Mouse (Mus musculus) CH12.LX (cell line): Measurements from ENCODE around the gene Chrm4. TPM values are rescaled to one million over a fixed set of nuclear protein-coding genes. Genes with fewer than 3 reads are reported as not detected.

Source experiments
- DNase-seq: peaks from one replicate; pipeline ENCODE4 v3.0.0-alpha.2; 2013; ENCODE audit errors: extremely low read depth
- H3K27ac ChIP-seq: 2 replicates; pipeline ENCODE4 v1.5.1; 2012; ENCODE audit warnings: low read depth, mild to moderate bottlenecking, control low read depth, moderate library complexity; ENCODE audit not compliant: insufficient read depth
- H3K27me3 ChIP-seq: replicated peaks from 2 replicates; pipeline ENCODE3; 2012; ENCODE audit warnings: inconsistent platforms
- H3K36me3 ChIP-seq, 2 experiments: replicated peaks in 1 of 2; 2 replicates each; pipeline versions ENCODE3 to v1.6.1; 2012; ENCODE audit warnings: inconsistent platforms in 1 of 2, low read length in 1 of 2, mild to moderate bottlenecking in 1 of 2, mixed read lengths in 1 of 2, moderate library complexity in 1 of 2; ENCODE audit not compliant: control insufficient read depth in 1 of 2, insufficient read depth in 1 of 2
- H3K4me1 ChIP-seq, 2 experiments: 2 replicates each; pipeline ENCODE4 v1.6.1; 2012; ENCODE audit warnings: inconsistent platforms in 1 of 2, moderate library complexity in 1 of 2; ENCODE audit not compliant: insufficient read depth in 2 of 2, control insufficient read depth in 1 of 2
- H3K4me2 ChIP-seq: 2 replicates; pipeline ENCODE4 v1.6.1; 2012; ENCODE audit warnings: low read depth, mild to moderate bottlenecking, control low read depth; ENCODE audit not compliant: poor library complexity, insufficient read depth, severe bottlenecking
- H3K4me3 ChIP-seq, 3 experiments: fragments of 150-350 bp in 1 of 3; sonication (generic) in 1 of 3; replicated peaks in 1 of 3; 2 replicates each; pipeline versions ENCODE3 to v1.5.1; 2011 to 2012; ENCODE audit warnings: low read depth in 2 of 3, low read length in 2 of 3, mild to moderate bottlenecking in 2 of 3, moderate library complexity in 2 of 3, control low read depth in 1 of 3, improper control_type of control experiment in 1 of 3, inconsistent platforms in 1 of 3, mixed read lengths in 1 of 3; ENCODE audit not compliant: poor library complexity in 1 of 3
- H3K79me2 ChIP-seq: replicated peaks from 2 replicates; pipeline ENCODE4 v1.6.1; 2012; ENCODE audit warnings: mild to moderate bottlenecking, moderate library complexity; ENCODE audit not compliant: control insufficient read depth, poor library complexity, insufficient read depth, severe bottlenecking; ENCODE audit errors: extremely low read depth
- H3K9ac ChIP-seq: 2 replicates; pipeline ENCODE4 v1.6.1; 2012; ENCODE audit warnings: low read depth, mild to moderate bottlenecking, control low read depth, moderate library complexity; ENCODE audit not compliant: insufficient read depth
- H3K9me3 ChIP-seq: replicated peaks from 2 replicates; pipeline ENCODE3; 2012; ENCODE audit warnings: low read length, inconsistent platforms, mixed read lengths
- E2F4 ChIP-seq: IDR thresholded peaks from 2 replicates; pipeline ENCODE4 v1.6.1; 2011; ENCODE audit warnings: low read depth, low read length, improper control_type of control experiment; ENCODE audit not compliant: insufficient replicate concordance
- GABPA ChIP-seq: IDR thresholded peaks from 2 replicates; pipeline ENCODE4 v1.6.1; 2012; ENCODE audit warnings: low read depth, low read length, improper control_type of control experiment, inconsistent platforms; ENCODE audit not compliant: insufficient replicate concordance
- HCFC1 ChIP-seq: IDR thresholded peaks from 2 replicates; pipeline ENCODE4 v1.6.1; 2012; ENCODE audit warnings: low read depth, mild to moderate bottlenecking, inconsistent platforms, low read length, improper control_type of control experiment
- JUN ChIP-seq: IDR thresholded peaks from 2 replicates; pipeline ENCODE4 v1.6.1; 2011; ENCODE audit warnings: low read depth, mild to moderate bottlenecking, low read length, improper control_type of control experiment, moderate library complexity; ENCODE audit not compliant: insufficient read depth
- KAT2A ChIP-seq: IDR thresholded peaks from 2 replicates; pipeline ENCODE4 v1.6.1; 2012; ENCODE audit warnings: low read length, improper control_type of control experiment, inconsistent platforms; ENCODE audit not compliant: insufficient replicate concordance
- MEF2A ChIP-seq: IDR thresholded peaks from 2 replicates; pipeline ENCODE4 v1.6.1; 2014; ENCODE audit warnings: low read depth, mild to moderate bottlenecking, inconsistent platforms, low read length, improper control_type of control experiment, borderline replicate concordance
- MXI1 ChIP-seq: IDR thresholded peaks from 2 replicates; pipeline ENCODE4 v1.6.1; 2011; ENCODE audit warnings: mild to moderate bottlenecking, low read depth, low read length, improper control_type of control experiment
- SIN3A ChIP-seq: IDR thresholded peaks from 2 replicates; pipeline ENCODE4 v1.6.1; 2012; ENCODE audit warnings: low read length, improper control_type of control experiment, inconsistent platforms
- TBP ChIP-seq: conservative IDR thresholded peaks from 2 replicates; pipeline ENCODE4 v1.6.1; 2011; ENCODE audit warnings: low read depth, low read length, improper control_type of control experiment
- UBTF ChIP-seq: IDR thresholded peaks from 2 replicates; pipeline ENCODE4 v1.6.1; 2012; ENCODE audit warnings: low read depth, mild to moderate bottlenecking, inconsistent platforms, low read length, improper control_type of control experiment, moderate library complexity
- USF2 ChIP-seq: conservative IDR thresholded peaks from 2 replicates; pipeline ENCODE4 v1.6.1; 2011; ENCODE audit warnings: low read depth, low read length, improper control_type of control experiment
- ZKSCAN1 ChIP-seq: IDR thresholded peaks from 2 replicates; pipeline ENCODE4 v1.6.1; 2012; ENCODE audit warnings: low read depth, inconsistent platforms, low read length, improper control_type of control experiment, borderline replicate concordance
- dilution Hi-C: fragments of 300-500 bp; cut with MboI; formaldehyde crosslinking; loops from 2 replicates; pipeline ENCODE4 v1.14.3; 2020; ENCODE audit warnings: low sequenced_read_pairs; ENCODE audit not compliant: extremely low pct_unique_long_range_greater_than_20kb, extremely low pct_ligation_motif_present
- in situ Hi-C: fragments of 300-500 bp; cut with MboI; formaldehyde crosslinking; loops from 3 replicates; pipeline ENCODE4 v1.14.3; 2019; ENCODE audit warnings: low sequenced_read_pairs, low pct_ligation_motif_present, low pct_unique_long_range_greater_than_20kb, mixed read lengths
- polyA plus RNA-seq: library from polyadenylated mRNA; unstranded; fragments of >175 nt; gene quantifications from 2 replicates; pipeline ENCODE4 v1.2.1, GENCODE M21; 2012; ENCODE audit warnings: low read depth; ENCODE audit not compliant: insufficient read length
- total RNA-seq, 2 experiments: library from RNA; depleted of rRNA; stranded (reverse); fragments of 300-350 nt in 1 of 2; fragments of >200 nt in 1 of 2; gene quantifications; 2 replicates each; pipeline ENCODE4 v1.2.3; 2012 to 2014

Gene Chrm4
- total and polyA plus RNA-seq, 3 experiments = 10.0 to 15.1 (median 14.4) TPM

DNA sequence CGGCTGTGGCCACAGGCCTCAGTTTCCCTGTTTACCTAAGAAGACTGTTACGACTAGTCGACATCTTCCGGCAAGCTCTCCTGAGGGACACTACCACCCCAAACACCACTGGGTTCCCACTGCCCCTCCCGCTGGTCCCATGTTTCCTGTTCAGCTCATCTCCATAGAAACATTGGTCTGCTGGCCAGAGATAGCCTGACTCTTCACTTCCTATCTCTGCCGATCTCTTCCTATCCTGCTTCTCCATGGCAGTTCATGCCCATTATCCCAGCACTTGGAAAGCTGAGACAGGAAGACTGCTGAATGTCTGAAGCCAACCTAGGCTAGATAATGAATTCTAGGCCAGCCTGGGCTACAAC, 21.1 kb downstream of the Chrm4 start:
- Histone ChIP-seq H3K9ac (no peak overlapping the region), H3K79me2 (peaks cover 16% of the 10 kb centered on the region), H3K4me3 (peak overlapping the region in 2 of 3 experiments; percentile 16 to 17), H3K27ac (peak overlapping the region; percentile 3; the same call in 1 of the 2 replicates), H3K9me3 (no peaks in the 10 kb centered on the region), H3K4me1 (peaks cover 32 to 75% of the 10 kb centered on the region in 2 experiments), H3K36me3 (peaks cover 11 to 46% of the 10 kb centered on the region in 2 experiments)
- no peak for DNase-seq
- dilution Hi-C loops = no loop called here
- in situ Hi-C loops = no loop called here
- TF ChIP-seq HCFC1 (no peak), E2F4 (no peak), SIN3A (no peak), MXI1 (no peak), GABPA (no peak), KAT2A (no peak)
- TF ChIP-seq, all 38 proteins: peak for 0
- no peak overlapping the region; the same call in 1 of the 2 replicates for H3K4me2 ChIP-seq
- no peaks in the 10 kb centered on the region for H3K27me3 ChIP-seq

DNA sequence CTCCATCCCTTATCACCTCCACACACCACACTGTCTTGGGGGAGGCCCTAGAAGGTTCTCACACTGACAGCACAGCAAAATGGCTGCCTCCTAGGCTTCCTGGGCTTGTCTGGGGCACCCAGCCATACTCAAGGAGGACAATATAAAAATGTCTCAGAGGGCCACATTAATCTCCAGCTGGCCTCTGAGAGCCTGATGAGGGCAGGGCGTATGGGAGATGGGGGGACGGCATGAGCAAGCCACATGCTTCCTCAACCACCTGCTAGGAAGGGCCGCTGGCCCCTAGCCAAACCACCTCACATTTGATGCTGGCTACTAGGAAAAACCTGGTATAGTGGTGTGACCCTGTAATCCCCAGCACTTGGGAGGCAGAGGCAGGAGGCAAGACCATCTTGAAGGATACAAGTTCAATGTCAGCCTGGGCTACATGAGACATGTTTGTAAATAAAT, 21.8 kb downstream of the Chrm4 start:
- no peak for DNase-seq
- Histone ChIP-seq H3K4me2 (no peak overlapping the region), H3K36me3 (peaks cover 8 to 44% of the 10 kb centered on the region in 2 experiments), H3K4me3 (peak overlapping the region in 2 of 3 experiments; percentile 56 to 63), H3K4me1 (peaks cover 32 to 80% of the 10 kb centered on the region in 2 experiments), H3K9me3 (no peaks in the 10 kb centered on the region), H3K79me2 (peaks cover 16% of the 10 kb centered on the region), H3K27me3 (no peaks in the 10 kb centered on the region)
- in situ Hi-C loops = no loop called here
- dilution Hi-C loops = no loop called here
- TF ChIP-seq ZKSCAN1 (no peak), HCFC1 (no peak), E2F4 (no peak), USF2 (no peak), UBTF (no peak), MXI1 (no peak), TBP (no peak), JUN (no peak), MEF2A (no peak)
- TF ChIP-seq, all 38 proteins: peak for 0
- Histone ChIP-seq H3K9ac (no peak overlapping the region), H3K27ac (no peak overlapping the region)
